Mouse (Mus musculus) liver, embryonic 11.5 days (tissue): ENCODE measurements around the gene Sulf2. TPM values are rescaled to one million over a fixed set of nuclear protein-coding genes. Genes with fewer than 3 reads are reported as not detected.

Source experiments
- ATAC-seq: fragments of 200-750 bp; cut with Nextera tagmentation; replicated peaks from 2 replicates; pipeline ENCODE4 v1.8.0; 2017; ENCODE audit warnings: moderate number of reproducible peaks, mild to moderate bottlenecking, moderate TSS enrichment, moderate library complexity; ENCODE audit not compliant: low FRiP score
- DNase-seq: peaks from one replicate; pipeline ENCODE4 v3.0.0-alpha.2; 2017; ENCODE audit warnings: low spot score
- H3K27ac ChIP-seq: fragments of 300-500 bp; sonication (generic); 2 replicates; pipeline ENCODE4 v1.5.1; 2014; ENCODE audit warnings: mild to moderate bottlenecking, low read depth, low read length, control low read depth
- H3K27me3 ChIP-seq: fragments of 300-500 bp; sonication (generic); replicated peaks from 2 replicates; pipeline ENCODE4 v1.6.1; 2014; ENCODE audit warnings: low read length, mixed read lengths; ENCODE audit not compliant: control insufficient read depth, insufficient read depth
- H3K36me3 ChIP-seq: fragments of 300-500 bp; sonication (generic); 2 replicates; pipeline ENCODE4 v1.6.1; 2014; ENCODE audit warnings: mild to moderate bottlenecking, low read length, moderate library complexity, mixed read lengths; ENCODE audit not compliant: control insufficient read depth, insufficient read depth
- H3K4me1 ChIP-seq: fragments of 300-500 bp; sonication (generic); replicated peaks from 2 replicates; pipeline ENCODE4 v1.6.1; 2014; ENCODE audit warnings: low read length, mixed read lengths; ENCODE audit not compliant: control insufficient read depth, insufficient read depth
- H3K4me2 ChIP-seq: fragments of 300-500 bp; sonication (generic); 2 replicates; pipeline ENCODE4 v1.6.1; 2014; ENCODE audit warnings: mild to moderate bottlenecking, control low read depth, moderate library complexity
- H3K4me3 ChIP-seq: fragments of 300-500 bp; sonication (generic); 2 replicates; pipeline ENCODE4 v1.5.1; 2014; ENCODE audit warnings: low read depth, low read length, control low read depth
- H3K9ac ChIP-seq: fragments of 300-500 bp; sonication (generic); 2 replicates; pipeline ENCODE4 v1.6.1; 2014; ENCODE audit warnings: low read depth, low read length, control low read depth
- H3K9me3 ChIP-seq: fragments of 300-500 bp; sonication (generic); 2 replicates; pipeline ENCODE4 v1.6.1; 2016; ENCODE audit warnings: low read length, inconsistent platforms, mixed read lengths; ENCODE audit not compliant: control insufficient read depth
- WGBS: fragments of 180-500 bp; shearing (Covaris S2); extraction: QIAGEN DNeasy Blood & Tissue Kit; methylation state at CpG from one replicate; pipeline ENCODE4 v1.1.7; 2014; 5-methylcytosine and 5-hydroxymethylcytosine counted together
- polyA plus RNA-seq: library from polyadenylated mRNA; unstranded; fragments of >200 nt; fragmentation: Nextera tagmentation; extraction: Ambion mirVana; gene quantifications from 2 replicates; pipeline ENCODE4 v1.2.1, GENCODE M21; 2014

Gene Sulf2
- polyA plus RNA-seq, 1 experiment from 2014 or later: 30.3 TPM

DNA sequence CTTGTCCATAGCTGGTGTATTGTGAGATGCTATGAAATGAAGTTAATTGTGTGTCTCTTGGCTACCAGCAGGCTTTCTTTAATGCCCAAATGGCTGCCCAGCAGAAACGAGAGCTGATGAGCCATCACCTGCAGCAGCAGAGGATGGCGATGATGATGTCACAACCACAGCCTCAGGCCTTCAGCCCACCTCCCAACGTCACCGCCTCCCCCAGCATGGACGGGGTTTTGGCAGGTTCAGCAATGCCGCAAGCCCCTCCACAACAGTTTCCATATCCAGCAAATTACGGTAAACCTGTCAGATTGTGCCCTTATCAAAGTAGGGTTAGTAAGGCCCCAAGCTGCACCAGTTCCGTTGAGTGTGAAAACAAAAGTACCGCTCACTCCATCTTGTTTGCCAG, 87.2 kb downstream of the Sulf2 start:
- H3K27me3 ChIP-seq: no peaks in the 10 kb centered on the region
- no peak overlapping the region for H3K4me3 ChIP-seq
- no peak overlapping the region for H3K9ac ChIP-seq
- no peak for DNase-seq
- no peak overlapping the region for H3K4me2 ChIP-seq
- no peaks in the 10 kb centered on the region for H3K4me1 ChIP-seq
- 88% methylated on average over 9 of the region's 9 CpGs for WGBS
- peaks cover 28% of the 10 kb centered on the region for H3K36me3 ChIP-seq
- no peaks in the 10 kb centered on the region for H3K9me3 ChIP-seq
- ATAC-seq: no peak
- no peak overlapping the region for H3K27ac ChIP-seq

DNA sequence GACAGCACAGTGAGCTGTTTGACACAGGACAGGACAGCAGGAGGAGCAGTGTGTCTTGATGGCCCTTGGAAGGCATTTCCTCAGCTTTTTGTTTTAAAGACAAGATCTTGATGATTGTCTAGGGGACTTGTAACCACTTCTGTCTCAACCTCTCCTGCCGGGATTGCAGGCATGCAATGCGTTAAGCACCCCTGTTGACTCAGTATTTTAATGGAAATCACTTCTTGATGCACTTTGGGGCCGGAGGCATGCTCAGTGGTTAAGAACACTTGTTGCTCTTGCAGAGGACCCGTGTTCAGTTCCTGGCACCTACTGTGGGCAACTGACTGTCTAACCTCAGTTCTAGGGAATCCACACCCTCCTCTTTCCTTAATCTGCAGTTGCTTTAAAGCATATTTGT, 89.0 kb downstream of the Sulf2 start:
- DNase-seq (no peak), ATAC-seq (no peak)
- WGBS: 87% methylated on average over 4 of the region's 4 CpGs
- no peaks in the 10 kb centered on the region for H3K27me3 ChIP-seq
- H3K27ac ChIP-seq: no peak overlapping the region
- no peak overlapping the region for H3K4me3 ChIP-seq
- H3K9ac ChIP-seq: no peak overlapping the region
- H3K9me3 ChIP-seq: no peaks in the 10 kb centered on the region
- no peaks in the 10 kb centered on the region for H3K4me1 ChIP-seq
- H3K36me3 ChIP-seq: peaks cover 24% of the 10 kb centered on the region
- no peak overlapping the region for H3K4me2 ChIP-seq

DNA sequence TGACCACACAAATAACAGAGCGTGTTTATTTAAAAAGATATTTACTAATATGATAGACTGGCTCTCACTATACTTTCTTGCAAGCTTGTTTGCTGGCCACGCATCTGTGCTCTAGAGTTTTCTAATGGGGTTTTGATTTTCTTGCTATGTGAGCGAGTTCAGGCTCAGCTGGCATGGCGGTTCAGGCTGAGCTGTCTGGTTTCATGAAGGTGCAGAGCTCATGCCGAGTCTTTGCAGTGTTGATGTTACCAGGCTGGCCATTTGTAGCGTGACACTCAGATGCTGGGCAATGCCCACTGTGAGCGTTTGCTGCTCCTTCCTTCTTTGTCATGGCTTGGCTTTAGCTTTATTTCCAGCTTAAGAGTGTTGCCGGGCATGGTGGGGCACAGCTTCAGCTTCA, 93.0 kb downstream of the Sulf2 start:
- WGBS: 90% methylated on average over 8 of the region's 8 CpGs
- H3K27ac ChIP-seq: no peak overlapping the region
- H3K4me3 ChIP-seq: no peak overlapping the region
- H3K9ac ChIP-seq: no peak overlapping the region
- no peaks in the 10 kb centered on the region for H3K9me3 ChIP-seq
- DNase-seq (no peak), ATAC-seq (no peak)
- H3K36me3 ChIP-seq: peaks cover 21% of the 10 kb centered on the region
- no peaks in the 10 kb centered on the region for H3K4me1 ChIP-seq
- no peaks in the 10 kb centered on the region for H3K27me3 ChIP-seq
- H3K4me2 ChIP-seq: no peak overlapping the region

DNA sequence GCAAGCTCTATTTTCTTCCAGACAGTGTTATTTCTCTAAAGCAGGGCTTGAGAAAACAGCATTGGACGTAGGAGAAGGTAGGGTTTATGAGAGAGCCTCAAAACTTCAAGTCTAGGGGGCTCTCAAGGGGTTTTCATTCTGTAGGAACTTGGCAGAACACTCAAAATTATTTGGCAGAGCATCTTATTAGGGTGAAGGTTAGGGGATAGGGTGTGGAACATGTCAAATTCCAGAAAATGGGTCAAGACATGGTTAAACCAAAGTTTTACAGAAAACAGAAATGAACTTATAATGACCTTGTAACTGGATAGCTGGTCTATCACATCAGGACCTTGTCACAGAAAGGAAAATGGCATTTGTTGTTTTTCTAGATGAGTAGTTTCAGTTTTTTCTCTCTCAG, 93.5 kb downstream of the Sulf2 start:
- no peak for ATAC-seq
- peaks cover 21% of the 10 kb centered on the region for H3K36me3 ChIP-seq

DNA sequence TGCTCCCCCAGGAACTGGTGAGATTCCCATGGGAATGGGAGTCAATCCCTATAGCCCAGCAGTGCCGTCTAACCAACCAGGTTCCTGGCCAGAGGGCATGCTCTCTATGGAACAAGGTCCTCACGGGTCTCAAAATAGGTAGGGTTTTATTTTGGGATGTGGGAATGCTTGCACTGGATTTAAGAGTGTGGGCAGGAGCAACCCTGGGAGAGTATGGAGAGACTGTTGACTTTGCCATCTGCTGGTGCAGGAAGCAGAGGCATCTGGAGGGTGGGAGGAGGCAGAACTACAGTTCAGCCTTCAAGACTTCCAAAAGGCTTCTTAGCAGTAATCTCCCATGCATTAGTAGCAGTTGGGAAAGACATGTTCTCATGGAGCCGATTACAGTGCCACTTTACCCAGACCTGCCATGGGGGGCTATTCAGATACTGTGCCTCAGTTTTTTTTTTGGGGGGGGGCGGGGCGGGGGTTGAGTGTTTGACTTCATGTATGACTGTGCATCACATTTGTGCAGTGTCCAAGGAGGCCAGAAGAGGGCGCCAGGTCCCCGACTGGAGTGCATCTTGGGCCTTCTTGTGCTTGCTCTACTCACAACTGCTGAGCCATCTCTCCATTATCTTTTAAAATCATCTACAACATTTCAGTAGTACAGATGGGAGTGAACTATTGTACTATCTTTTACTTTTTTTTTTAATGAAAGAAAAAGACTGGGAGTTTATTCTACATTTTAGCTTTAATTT, 95.6 kb downstream of the Sulf2 start:
- peaks cover 20% of the 10 kb centered on the region for H3K36me3 ChIP-seq
- 72% methylated on average over 7 of the region's 7 CpGs for WGBS
- no peaks in the 10 kb centered on the region for H3K9me3 ChIP-seq
- no peak for ATAC-seq
- no peak overlapping the region for H3K4me2 ChIP-seq
- H3K27me3 ChIP-seq: no peaks in the 10 kb centered on the region
- no peak for DNase-seq
- H3K9ac ChIP-seq: no peak overlapping the region
- no peaks in the 10 kb centered on the region for H3K4me1 ChIP-seq
- no peak overlapping the region for H3K27ac ChIP-seq
- no peak overlapping the region for H3K4me3 ChIP-seq

More for the DNA sequence above, 93.5 kb downstream of the Sulf2 start:
- Histone ChIP-seq H3K27me3 (no peaks in the 10 kb centered on the region), H3K27ac (no peak overlapping the region), H3K9ac (no peak overlapping the region), H3K9me3 (no peaks in the 10 kb centered on the region), H3K4me3 (no peak overlapping the region), H3K4me1 (no peaks in the 10 kb centered on the region), H3K4me2 (no peak overlapping the region)
- WGBS: 86% methylated on average over 1 of the region's 1 CpGs
- no peak for DNase-seq

DNA sequence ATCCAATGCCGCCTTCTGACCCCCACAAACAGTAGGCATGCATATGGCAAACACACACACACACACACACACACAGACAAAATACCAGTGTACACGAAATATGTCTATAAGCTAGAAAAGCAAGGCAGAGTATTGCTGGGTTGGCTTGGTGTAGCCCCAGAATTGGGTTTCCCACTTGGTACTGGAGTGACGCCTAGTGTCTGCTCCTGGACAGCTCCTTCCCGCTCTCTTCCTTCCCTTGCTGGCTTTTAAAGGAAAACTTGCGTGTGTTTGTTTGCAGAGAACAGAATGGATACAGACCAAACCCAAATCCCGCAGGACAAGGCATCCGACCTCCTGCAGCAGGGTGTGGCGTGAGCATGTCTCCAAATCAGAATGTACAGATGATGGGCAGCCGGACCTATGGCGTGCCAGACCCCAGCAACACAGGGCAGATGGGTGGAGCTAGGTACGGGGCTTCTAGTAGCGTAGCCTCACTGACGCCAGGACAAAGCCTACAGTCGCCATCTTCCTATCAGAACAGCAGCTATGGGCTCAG, 101.4 kb downstream of the Sulf2 start:
- H3K27ac ChIP-seq: no peak overlapping the region
- whole genome bisulfite sequencing: 93% methylated on average over 14 of the region's 14 CpGs
- no peaks in the 10 kb centered on the region for H3K27me3 ChIP-seq
- ATAC-seq (no peak), DNase-seq (no peak)
- H3K36me3 ChIP-seq: peaks cover 26% of the 10 kb centered on the region; the same call in 1 of the 2 replicates
- no peaks in the 10 kb centered on the region for H3K4me1 ChIP-seq
- H3K9ac ChIP-seq: no peak overlapping the region
- H3K4me2 ChIP-seq: no peak overlapping the region
- no peak overlapping the region for H3K4me3 ChIP-seq
- H3K9me3 ChIP-seq: no peaks in the 10 kb centered on the region

DNA sequence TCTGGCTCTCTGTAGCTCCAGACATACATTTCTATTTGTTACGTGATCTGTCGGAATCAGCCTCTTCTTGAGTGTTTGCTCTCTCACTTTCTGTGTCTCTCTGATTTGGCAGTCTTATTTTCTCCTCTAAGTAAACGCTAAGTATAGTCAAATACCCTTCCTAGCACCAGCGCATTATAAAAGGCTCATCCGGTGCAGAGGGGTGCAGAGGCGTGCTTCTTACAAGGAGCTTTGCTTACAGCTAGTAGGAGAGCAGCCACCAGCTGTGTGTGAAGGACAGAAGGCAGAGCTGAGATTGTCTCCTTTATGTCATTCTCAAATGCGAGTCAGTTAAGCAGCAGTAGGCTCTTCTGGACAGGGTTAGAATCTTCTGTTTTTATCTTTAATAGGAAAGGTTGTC, 103.5 kb downstream of the Sulf2 start:
- Histone ChIP-seq H3K9ac (no peak overlapping the region), H3K4me2 (no peak overlapping the region), H3K4me1 (no peaks in the 10 kb centered on the region), H3K4me3 (no peak overlapping the region), H3K9me3 (no peaks in the 10 kb centered on the region), H3K27me3 (no peaks in the 10 kb centered on the region), H3K36me3 (peaks cover 24% of the 10 kb centered on the region; the same call in 1 of the 2 replicates), H3K27ac (no peak overlapping the region)
- ATAC-seq: no peak
- no peak for DNase-seq
- 90% methylated on average over 7 of the region's 7 CpGs for WGBS

DNA sequence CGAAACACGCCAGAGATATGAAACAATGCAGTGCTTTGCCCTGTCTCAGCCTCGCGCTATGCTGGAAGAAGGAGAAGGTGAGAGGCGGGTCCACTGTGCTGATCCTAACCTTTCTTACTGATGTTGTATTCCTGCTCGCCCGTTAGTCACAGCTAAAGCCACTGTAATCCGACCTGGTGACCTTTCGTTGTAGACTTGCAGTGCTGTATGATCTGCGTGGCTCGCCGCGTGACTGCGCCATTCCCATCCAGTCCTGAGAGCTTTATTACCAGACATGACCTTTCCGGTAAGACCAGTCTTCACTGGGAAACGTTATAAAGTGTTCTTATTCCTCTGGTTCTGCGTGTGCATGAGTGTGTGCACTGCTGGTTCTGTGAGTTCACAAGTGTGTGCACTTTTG, 104.0 kb downstream of the Sulf2 start:
- no peak overlapping the region for H3K9ac ChIP-seq
- H3K27ac ChIP-seq: no peak overlapping the region
- no peaks in the 10 kb centered on the region for H3K4me1 ChIP-seq
- no peak overlapping the region for H3K4me2 ChIP-seq
- H3K27me3 ChIP-seq: no peaks in the 10 kb centered on the region
- H3K4me3 ChIP-seq: no peak overlapping the region
- ATAC-seq (no peak), DNase-seq (no peak)
- WGBS: 91% methylated on average over 17 of the region's 17 CpGs
- peaks cover 24% of the 10 kb centered on the region; the same call in 1 of the 2 replicates for H3K36me3 ChIP-seq
- H3K9me3 ChIP-seq: no peaks in the 10 kb centered on the region

DNA sequence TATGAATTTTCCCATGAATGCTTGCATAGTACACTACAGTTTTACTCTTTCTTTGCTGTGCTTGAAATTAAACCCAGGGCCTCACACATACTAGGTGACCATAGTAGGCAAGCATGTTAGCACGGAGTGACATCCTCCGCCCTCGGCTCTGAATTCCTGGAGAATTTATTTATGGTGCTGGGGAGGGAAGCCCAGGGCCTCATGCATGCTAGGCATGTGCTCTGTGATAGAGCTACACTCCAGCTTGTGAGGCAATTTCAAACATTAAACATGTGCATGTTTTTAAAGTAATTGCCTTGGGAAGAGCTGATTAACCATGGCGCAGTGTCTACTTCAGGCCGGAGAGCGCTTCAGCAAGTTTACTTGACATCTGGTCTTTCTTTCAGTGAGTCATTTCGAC, 106.6 kb downstream of the Sulf2 start:
- H3K4me1 ChIP-seq: peaks cover 9% of the 10 kb centered on the region
- no peaks in the 10 kb centered on the region for H3K27me3 ChIP-seq
- H3K27ac ChIP-seq: no peak overlapping the region
- DNase-seq: no peak
- H3K9ac ChIP-seq: no peak overlapping the region
- H3K9me3 ChIP-seq: no peaks in the 10 kb centered on the region
- H3K4me2 ChIP-seq: no peak overlapping the region
- H3K36me3 ChIP-seq: peaks cover 9% of the 10 kb centered on the region; the same call in 1 of the 2 replicates
- no peak for ATAC-seq
- no peak overlapping the region for H3K4me3 ChIP-seq
- 85% methylated on average over 7 of the region's 7 CpGs for WGBS
